Mouse (Mus musculus) heart, postnatal 10 days (tissue): Measurements from ENCODE around the gene C1qtnf1. TPM values are rescaled to one million over a fixed set of nuclear protein-coding genes. Genes with fewer than 3 reads are reported as not detected.

Experiments
- DNase-seq, 2 experiments: peaks; one replicate each; pipeline ENCODE4 v3.0.0; 2021
- intact Hi-C: fragments of 180-260 bp; cut with DNase I; formaldehyde crosslinking; loops from one replicate; pipeline ENCODE4 v1.15.1; 2025
- total RNA-seq, 2 experiments: library from RNA; stranded (reverse); gene quantifications; 2 replicates each; pipeline ENCODE4 v1.2.3; 2021

C1qtnf1 gene
- total RNA-seq, 2 experiments from 2014 or later: 38.0 to 38.4 TPM

DNA sequence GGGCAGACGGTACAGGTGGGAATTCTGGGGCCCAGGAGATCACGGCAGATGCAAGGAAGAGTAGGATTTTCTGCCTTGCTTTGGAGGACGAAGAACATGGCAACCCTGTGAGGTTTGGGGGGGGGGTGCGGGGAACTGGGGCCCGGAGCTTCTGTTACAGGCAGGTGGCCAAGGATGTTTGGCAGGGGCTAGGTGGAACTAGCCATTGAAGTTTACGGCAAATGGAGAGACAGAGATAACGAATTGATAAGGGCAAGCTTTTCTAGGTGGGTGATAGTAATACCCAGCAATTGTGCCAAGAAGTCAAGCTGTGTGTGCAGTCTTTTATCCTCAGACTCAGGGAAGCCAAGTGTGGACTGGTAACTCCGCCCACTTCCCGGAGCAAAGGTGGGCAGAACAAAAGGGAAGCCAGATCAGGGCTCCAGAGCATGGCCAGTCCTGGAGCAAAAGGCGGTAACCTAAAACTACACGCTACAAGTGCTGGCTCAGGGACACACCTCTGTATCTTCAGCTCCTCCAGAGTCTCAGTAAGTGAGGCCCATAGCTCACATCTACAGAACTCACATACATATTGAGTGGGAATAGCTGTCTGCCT lies 39.5 kb downstream of the C1qtnf1 start:
- DNase-seq: no peak
- intact Hi-C loops: no loop called here

GRCm38 (mm10) chr11:118469509-118470160 lies 41.6 kb downstream of the C1qtnf1 start:
- DNase-seq: no peak
- intact Hi-C loops: no loop called here

- intact Hi-C loops: no loop called here
- peak in 1 of 2 experiments; percentile 29 for DNase-seq
These were observed 42.4 kb downstream of the C1qtnf1 start for GRCm38 (mm10) chr11:118470234-118470966.

DNA sequence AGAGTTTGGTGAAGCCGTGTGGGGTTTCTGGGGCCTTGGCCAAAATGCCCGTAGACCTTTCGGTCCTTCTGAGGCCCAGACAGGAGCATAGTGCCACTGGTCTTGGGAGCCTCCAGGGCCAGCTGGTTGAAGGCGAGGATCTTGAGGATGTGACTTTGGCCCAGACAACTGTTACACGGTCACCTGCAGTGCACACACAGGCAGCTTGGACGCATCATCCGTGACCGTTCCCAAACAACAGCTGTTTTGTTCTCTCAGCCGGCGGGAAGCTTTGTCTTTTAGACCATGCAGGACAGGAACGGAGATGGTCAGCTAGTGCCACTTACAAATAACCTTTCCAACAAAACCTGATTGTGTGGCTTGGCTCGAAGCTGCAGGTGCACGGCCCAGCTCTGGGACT lies 43.7 kb downstream of the C1qtnf1 start:
- DNase-seq: no peak
- intact Hi-C loops: no loop called here

DNA sequence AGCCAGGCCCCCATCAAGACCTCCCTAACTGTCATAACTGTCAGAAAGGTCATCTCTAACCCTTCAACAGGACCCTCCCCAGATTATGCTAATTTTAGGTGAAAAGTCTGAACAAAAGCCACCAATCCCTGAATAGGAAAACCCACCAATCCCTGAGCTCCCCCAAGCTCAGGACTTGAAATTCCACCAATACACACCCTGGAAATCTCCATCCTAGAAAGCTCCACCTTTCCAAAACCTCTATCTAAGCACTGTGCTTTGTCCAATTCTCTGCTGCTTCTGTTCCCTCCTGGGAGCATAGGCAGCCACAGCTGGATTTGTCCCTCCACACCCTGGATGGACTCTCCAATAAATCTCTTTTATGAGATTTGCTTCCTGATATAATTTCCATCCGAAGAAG lies 45.2 kb downstream of the C1qtnf1 start:
- DNase-seq: no peak
- intact Hi-C loops: no loop called here

GRCm38 (mm10) chr11:118473842-118474500 lies 46.0 kb downstream of the C1qtnf1 start:
- intact Hi-C loops: no loop called here
- DNase-seq: no peak

DNA sequence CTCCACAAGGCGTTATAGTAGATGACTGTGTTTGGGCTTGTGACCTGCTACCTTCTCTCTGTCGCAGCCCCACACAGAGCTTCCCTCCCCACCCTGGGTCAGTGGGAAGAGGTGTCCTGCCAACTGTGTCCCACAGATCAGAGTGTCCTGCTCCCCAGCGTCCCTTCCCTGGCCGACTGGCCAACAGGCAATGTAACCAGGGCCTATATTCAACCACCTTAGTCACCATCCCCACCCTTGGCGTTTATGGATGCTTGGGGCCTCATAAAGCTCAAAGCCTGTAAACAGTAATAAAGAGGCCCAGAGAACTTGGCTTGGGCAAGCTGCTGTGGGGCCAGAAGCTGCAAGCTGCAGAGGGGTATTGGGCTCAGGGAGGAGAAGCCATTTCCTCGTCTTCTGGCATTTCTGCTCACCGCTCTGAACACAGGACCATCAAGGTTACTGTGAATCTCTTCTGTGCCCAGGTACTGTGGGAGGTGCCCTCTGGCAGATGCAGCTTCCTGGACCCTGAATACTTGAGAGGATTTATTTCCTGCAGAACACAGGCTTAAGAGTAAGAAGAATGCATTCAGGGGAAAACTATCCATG lies 47.6 kb downstream of the C1qtnf1 start:
- no peak for DNase-seq
- intact Hi-C loops: no loop called here

DNA sequence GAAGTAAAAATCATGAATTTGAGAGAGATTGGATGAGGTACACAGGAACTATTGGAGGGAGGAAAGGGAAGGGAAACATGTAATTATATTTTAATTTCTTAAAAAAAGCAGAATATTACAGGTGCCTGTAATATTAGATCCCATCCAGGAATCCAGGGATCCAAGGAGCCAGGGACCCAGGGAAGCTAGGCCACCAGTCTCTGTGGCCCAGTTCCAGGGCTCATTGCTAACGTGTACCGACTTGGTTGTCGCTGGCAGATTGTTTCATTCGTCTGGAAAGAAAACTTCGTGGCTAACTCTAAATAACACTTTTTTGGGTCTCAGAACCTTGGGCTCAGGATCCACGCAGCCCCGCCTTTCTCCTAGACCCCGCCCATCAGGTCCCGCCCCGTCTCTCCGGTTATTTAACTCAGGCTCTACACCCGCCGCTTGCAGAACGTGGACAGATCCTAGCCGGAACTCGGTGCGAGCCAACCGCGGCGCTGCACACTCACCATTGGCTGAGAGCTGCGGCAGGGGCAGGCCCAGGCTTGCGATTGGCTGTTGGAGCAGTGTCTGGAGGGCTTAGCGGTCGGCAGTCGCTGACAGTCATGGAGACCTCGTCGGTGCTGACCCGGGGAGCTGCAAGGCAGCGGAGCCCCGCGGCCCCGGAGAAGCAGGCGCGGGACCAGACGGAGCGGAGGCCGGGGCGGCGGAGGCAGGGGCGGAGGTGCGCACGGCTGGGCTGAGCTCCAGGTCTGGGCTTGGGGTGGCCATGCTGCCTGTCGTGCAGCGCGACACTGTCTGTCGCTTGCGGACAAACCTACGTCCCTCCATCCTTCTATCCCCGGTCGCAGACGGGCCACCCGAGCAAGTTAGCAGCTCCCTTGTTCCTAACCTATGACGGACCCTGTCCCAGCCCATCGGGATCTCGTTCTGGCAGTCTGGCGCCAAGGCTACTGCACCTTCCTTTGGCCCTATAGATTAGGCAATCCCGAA lies 48.7 kb downstream of the C1qtnf1 start, which contains the start of gene Engase:
Gene Engase (plus strand): TSS at position 434 of the 978 bp plus-strand sequence.
- intact Hi-C loops: no loop called here
- DNase-seq: peak; percentile 98

GRCm38 (mm10) chr11:118479776-118480175 lies 51.8 kb downstream of the C1qtnf1 start:
- DNase-seq: peak; percentile 33 to 36
- intact Hi-C loops: no loop called here

DNA sequence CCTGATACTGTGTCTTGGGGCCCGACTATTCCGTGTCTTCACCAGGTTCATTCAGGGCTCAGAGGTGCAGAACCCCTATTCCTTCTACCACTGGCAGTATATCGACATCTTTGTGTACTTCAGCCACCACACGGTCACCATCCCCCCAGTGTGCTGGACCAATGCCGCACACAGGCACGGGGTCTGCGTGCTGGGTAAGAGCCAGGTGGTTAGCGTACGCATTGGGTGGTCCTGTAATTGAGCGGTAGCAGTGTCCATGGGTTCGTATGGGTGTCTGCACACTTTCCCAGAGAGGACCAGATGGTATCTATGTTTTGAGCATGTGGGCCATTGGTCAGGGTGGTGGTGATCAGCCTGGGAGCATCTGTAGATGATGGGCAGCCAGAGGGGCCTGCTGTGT lies 53.2 kb downstream of the C1qtnf1 start:
- intact Hi-C loops: no loop called here
- no peak for DNase-seq

DNA sequence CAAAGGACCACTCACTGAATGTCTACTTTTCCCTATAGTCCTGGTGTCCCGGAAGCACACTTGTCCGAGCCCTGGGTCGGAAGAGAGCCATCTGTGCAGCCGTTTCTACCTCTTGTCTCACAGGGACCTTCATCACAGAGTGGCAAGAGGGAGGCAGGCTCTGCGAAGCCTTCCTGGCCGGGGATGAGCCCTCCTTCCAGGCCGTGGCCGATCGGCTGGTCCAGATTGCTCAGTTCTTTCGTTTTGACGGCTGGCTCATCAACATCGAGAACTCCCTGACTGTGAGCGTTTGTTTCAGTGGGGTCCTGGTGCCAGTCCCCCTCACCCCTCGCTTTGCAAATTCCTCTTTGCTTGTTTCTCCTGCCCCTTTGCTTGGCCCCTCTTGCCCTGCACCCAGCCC lies 53.7 kb downstream of the C1qtnf1 start:
- intact Hi-C loops: no loop called here
- DNase-seq: no peak

DNA sequence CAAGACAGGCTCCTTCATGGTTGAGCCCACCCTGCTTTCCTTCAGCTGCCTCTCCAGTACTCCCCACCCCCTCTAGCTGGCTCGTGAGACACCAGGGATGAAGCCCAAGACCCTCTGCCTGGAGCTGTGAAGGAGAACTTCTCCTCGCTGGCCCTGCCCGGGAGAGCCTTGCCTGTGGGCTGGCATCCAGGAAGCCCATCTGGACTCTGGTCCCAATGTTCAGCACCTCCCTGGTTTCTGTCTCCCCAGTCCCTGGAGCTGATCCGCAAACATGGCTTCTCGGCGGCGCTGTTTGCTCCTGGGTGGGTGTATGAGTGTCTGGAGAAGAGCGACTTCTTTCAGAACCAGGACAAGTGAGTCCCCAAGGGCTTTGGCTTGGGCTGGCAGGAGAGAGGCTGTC lies 56.2 kb downstream of the C1qtnf1 start:
- no peak for DNase-seq
- intact Hi-C loops: no loop called here

GRCm38 (mm10) chr11:118485338-118485737 lies 57.3 kb downstream of the C1qtnf1 start:
- intact Hi-C loops: no loop called here

DNA sequence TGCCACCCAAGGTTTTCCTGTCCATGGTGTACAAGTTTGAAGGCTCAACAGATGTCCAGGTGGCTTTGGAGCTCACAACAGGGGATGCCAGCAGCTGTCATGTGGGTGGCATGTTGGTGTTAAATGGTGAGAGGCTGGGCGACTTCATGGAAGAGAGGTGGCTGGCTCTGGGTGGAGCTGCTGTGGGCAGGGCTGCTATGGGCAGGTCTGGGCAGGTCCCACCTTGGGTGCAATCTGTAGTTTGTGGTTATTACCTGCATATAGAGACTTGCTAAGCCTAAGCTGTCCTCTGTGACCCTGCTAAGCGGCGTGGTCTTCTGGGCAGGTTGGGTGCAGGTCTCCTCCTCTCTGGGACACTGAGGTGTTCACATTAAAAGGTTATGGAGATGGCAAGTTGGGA lies 57.8 kb downstream of the C1qtnf1 start:
- no peak for DNase-seq

More at GRCm38 (mm10) chr11:118485338-118485737, 57.3 kb downstream of the C1qtnf1 start:
- no peak for DNase-seq

DNA sequence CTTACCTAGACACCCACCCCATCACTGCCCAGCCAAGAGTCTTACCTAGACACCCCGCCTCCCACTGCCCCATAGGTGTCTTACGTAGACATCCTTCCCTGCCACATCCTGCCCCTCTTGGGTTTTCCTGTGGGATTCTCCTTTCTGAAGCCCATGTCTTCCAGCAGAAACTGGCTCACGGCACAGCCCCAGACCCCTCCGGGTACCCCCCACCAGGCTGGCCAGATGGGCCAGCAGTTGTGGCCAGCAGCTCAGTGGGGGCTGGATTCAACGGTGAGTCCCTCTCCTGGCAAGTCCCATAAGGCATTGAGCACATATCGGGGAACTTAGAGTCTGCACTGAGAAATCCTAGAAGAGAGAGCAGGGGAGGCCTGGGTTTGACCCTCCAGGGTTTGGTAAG lies 58.3 kb downstream of the C1qtnf1 start:
- intact Hi-C loops: no loop called here
- DNase-seq: no peak

More for the DNA sequence above, 57.8 kb downstream of the C1qtnf1 start:
- intact Hi-C loops: no loop called here

GRCm38 (mm10) chr11:118486881-118487772 lies 59.1 kb downstream of the C1qtnf1 start:
- intact Hi-C loops: no loop called here

DNA sequence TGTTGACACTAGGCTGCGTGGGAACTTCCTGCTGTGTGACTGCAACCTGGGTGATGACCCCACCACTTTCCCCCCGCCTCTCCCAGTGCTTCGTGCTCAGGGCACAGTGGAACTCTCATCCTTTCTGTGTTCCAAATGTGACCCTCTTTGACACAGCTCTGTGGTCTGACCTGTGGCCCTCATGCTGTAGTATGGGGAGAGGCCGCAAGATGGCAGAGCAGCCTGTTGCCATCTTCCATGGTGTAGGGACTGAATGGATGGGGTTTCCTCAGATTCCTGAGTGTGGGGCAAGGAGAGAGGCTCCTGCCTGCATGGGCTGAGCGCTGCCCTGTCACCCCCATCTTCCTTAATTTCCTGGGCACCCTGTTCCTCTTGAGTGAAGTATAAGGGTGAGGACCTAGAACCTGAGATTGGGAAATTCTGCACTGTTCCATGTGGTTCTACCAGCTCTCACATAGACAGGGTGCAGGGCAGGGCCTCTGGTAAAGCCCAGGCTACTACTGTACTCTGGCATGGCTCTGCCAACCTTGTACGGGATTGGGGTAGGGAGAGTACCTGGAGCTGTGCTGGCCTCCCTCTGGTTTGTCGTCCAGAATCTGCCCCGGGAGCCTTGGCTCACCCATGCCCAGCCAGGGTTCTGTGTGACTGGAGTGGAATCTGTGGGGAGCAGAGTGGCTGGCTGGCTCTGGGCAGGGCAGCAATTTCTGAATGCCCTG lies 60.3 kb downstream of the C1qtnf1 start:
- intact Hi-C loops: no loop called here
- DNase-seq: peak in 1 of 2 experiments; percentile 36

More at GRCm38 (mm10) chr11:118486881-118487772, 59.1 kb downstream of the C1qtnf1 start:
- no peak for DNase-seq

GRCm38 (mm10) chr11:118488907-118489270 lies 60.9 kb downstream of the C1qtnf1 start:
- intact Hi-C loops: no loop called here

More at GRCm38 (mm10) chr11:118488907-118489270, 60.9 kb downstream of the C1qtnf1 start:
- no peak for DNase-seq
